Mouse (Mus musculus) inflammation-experienced regulatory T-cells, adult 6 months (primary cell): ENCODE data around the gene Zmiz1. TPM values are rescaled to one million over a fixed set of nuclear protein-coding genes. Genes with fewer than 3 reads are reported as not detected.

Source experiments
- ATAC-seq: one replicate; pipeline ENCODE4 v1.8.0; 2017
- polyA plus RNA-seq, 3 experiments: library from polyadenylated mRNA; unstranded; fragments of 100-300 nt; shearing (Covaris generic); gene quantifications; one replicate each; pipeline ENCODE4 v1.2.1; 2017

Gene Zmiz1
- polyA plus RNA-seq, 3 experiments from 2014 or later = 24.5 to 30.1 (median 26.1) TPM

DNA sequence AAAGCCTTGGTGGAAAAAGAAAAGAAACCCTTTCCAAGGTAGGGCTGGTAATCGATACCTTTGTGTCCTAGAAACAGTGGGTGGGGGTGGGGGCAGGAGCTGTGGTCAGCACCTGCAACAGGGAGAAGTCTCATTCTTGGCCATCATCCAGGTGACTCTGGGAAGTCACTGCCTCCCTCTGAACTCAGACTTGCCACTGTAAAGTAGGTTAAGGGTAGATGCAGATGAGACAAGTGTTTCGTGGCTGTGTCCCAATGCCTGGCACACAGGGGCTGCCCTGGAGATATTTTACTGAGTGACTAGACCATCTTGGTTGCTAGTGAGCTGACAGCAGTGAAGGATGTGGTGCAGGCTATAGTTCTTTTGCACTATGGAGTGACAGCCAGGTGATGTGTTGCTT lies 79.5 kb downstream of the Zmiz1 start:
- no peak for ATAC-seq

DNA sequence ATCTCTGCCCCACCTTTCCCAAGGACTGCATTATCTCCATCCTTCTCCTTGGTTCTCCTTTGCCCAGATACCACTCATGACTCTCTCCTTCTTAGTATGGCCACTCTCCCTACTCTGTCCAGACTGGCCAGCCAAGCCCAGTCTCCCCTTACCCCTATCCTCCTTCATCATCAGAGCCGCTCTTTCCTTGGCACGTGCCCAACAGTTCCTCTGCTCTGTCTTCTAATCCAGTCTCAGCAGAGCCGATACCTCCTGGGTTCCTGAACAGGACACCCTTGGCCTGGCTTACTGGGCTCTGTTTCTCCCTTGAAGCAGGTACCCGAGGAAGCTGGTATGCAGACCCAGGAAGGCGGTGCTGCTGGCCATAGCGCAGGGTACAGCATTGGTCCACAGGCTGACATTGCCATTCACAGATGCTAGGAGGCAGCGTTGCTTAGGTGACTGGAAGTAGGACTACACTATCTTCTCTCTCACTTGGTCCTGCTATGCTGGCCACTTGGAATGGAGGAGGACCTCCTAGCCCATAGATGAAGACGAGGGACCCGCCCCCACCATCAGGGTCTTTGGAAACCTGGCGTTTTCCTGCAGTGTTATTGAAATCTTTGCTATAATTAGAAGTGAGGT lies 80.6 kb downstream of the Zmiz1 start:
- no peak for ATAC-seq

DNA sequence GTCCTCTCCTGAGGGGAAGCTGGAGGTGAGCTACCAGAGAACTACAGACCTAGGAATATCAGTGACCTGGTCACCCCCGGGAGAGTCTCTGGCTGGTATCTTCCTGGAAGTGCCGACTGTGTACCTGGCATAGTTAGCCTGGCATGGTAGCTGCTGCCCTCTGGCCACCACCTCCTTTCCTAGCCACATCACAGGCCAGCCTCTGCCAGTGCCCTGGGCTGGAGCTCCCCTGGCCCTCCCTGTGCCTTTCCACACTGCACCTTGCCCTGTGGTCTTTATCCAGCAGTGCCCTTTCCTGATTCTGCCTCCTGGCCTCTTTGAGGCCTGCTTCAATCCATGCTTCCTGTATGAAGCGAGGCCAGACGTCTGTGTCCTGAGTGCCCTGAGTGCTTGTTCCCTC lies 81.2 kb downstream of the Zmiz1 start:
- ATAC-seq = no peak

DNA sequence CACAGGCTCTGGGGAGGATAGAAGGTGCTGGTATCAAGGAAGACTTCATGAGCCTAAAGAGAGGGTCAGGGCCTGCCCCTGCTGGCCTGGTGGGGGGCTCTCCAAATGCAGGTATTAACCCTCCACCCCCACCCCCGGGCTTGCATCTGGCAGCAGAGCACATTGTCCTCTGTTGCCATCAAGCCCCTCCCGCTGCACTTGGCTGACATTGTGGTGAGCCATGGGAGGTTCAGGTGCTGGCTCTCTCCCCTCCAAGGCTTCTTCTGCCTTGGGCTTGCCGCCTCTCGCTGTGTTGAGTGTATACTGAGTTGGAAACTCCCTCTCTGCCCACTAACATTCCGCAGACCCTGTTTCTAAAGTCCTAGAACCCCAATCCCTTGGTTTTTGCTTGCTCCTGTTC lies 82.2 kb downstream of the Zmiz1 start:
- no peak for ATAC-seq

DNA sequence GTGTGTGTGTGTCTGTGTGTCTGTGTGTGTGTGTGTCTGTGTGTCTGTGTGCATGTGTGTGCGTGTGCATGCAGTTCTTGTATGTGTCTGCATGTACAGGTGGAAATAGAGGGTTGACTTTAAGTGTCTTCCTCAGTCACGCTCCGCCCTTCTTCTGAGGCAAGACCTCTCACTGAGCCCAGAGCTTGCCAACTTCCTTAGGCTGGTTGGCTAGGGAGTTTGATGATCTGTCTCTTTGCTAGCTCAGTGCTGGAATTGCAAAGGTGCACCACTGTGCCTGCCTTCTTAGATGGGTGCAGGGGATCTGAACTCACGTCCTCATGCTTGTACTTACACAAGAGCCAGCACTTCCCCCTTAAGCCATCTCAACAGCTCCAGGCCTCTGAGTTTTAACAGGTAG lies 84.1 kb downstream of the Zmiz1 start:
- no peak for ATAC-seq

DNA sequence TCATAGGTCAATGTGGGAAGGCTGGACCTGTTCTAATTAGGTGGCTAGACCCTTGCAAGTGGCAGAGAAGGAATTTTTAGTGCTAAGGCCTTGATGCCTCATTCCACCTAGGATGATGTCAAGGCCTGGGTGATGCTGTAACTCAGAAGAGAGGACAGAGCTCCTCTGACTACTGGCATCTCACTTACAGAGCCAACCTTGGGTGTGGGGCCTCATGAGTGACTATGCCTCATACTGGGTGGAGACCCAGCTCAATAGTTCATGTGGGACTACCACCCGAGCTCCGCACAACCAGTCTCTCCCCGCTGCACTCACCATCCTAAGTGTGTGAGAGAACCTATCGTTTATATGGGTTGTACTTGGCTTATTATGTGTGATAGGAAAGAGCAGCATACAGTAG lies 84.9 kb downstream of the Zmiz1 start:
- ATAC-seq = no peak

DNA sequence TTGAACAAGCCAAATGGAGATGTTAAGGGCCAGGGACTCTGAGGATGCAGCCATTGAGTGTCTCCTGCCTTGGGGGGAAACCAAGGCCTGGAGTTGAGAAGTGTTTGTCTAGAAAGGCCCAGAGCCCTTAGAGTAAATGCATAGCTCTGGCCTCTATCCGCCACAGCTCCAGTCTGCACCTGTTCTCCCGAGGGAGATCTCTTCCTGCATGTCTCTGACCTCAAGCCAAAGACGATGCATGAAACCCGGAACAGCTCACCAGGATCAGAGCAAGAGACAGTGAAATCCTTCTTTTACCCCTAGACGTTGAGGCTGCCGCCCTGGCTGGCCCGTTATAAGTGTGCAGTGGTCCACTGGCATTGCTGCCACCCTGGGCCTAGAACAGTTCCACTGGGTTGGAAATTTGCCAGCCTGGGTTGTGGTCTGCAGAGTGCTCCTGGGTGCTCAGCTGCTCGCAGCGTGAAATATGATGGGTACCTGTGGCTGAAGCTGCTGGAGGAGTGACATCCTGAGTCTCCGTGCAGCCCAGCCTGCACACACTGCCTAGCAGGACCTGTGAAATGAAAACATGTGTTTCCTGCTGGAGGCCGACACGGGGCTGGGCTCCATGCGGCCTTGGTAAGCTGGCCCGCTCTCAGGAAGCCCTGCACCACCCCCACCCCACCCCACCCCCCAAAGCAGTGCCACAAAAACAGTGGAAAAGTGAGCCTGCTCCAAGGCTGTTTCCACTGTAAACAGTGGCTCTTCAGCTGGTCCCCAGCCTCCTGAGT lies 88.1 kb downstream of the Zmiz1 start:
- no peak for ATAC-seq

DNA sequence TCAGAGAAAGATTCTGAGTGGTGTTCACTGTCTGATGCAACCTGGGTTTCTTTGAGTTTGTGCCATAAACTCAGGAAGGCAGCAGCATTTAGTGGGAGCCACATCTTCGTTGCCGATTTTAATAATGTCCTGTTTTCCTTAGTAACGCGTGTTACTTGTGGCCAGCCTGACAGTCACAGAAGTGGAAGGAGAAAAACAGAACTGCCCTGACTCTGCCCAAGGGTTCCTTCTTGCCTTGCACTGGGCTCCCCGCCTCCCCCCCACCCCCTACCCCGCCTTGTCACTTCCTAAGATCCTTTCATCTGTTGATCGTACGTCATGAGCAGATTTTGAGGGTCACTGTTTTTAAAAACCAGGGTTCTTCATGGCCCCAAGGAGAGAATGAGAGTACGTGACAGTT lies 88.9 kb downstream of the Zmiz1 start:
- ATAC-seq = no peak

DNA sequence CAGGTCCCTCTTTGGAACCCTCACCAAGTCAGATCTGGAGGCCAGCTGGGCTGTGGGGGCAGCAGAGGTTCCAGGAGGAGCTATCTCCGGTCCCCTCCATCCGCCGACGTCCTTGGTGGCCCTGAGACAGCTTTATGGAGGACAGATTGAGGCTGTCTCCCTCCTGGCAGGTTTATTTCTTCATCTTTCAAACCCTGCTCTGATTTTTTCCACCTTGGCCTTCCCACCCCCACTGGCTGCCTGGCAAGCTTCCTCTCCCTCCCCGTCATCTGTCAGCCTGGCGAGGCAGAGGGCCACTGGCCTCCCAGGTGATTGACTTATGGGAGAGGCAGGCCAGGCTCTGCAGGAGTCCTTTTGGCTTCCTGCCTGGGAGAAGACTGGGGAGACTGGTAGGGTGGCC lies 89.7 kb downstream of the Zmiz1 start:
- ATAC-seq = no peak

DNA sequence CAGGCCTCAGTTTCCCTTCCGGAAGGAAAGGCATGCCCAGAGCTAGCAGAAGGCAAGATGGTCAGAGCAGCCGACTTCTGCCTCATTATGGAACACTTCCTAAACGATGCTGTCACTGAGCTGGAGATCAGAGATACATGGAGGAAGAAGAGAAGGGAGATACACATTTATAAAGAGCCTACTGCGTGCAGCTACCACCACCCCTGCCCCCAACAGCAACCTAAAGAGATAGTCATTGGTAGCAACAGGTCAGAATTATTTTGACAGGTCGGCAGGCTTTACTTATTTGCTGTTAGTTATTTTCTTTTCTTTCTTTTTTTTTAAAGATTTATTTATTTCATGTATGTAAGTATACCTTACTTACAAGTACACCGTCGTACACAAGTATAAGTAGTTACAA lies 90.1 kb downstream of the Zmiz1 start:
- ATAC-seq = no peak

DNA sequence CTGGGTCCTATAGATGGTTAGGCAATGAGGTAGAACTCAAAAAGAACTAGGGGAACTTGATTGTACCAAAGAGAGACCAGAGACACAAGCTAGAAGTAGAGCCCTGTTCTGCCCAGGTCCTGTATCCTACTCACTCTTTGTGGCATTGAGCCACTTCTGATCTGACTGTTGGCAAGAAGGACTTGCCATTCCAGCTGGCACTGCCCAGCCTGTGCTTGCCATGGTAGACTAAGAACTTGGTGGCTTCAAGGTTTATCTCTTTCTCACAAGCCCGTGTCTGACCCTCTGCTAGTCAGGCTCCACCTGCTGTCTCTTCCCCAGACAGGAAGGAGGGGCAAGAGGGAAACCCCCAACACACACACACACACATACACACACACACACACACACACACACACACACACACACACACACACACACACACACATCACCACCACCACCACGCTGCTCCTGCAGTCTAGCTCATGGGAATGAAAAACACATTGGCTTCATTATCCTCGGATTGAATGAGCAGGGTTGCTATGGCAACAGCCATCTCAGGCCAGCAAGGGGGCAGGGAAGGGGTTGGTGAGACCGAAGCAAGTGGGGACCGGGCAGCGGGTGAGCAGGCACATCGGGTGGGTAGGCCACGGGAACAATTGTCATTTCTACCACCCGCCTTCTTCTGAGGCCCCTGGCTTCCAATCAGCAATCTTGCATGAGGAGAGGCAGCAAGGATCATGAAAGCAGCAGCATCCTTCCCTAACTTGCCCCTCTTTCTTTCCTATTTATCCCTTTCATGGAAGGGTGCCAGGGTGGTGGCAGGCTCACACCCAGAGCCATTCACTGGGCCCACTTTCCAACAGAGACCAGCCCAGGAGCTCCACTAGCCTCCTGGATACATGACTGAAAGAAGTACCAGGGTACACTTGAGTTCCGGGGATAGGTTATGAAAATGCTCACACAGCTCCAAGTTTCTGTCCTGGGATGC lies 91.2 kb downstream of the Zmiz1 start:
- ATAC-seq = no peak

DNA sequence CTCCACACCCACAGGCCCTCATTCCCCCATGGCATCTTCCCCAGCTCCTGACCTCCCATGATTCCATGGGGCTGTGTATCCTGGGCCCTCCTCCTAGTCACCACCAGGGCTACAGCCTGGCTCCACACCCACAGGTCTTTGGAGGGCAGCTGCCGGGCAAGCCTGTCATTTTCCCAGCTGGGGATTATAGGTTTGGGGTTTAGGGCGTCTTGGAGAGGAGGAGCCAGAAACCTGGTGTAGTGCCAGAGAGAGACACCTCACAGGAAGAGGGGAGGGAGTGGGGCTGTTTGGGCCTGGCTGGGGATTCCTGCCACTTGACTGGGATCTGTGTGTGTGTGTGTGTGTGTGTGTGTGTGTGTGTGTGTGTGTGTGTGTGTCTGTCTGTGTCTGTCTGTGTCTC lies 92.7 kb downstream of the Zmiz1 start:
- peak; percentile 41 for ATAC-seq

DNA sequence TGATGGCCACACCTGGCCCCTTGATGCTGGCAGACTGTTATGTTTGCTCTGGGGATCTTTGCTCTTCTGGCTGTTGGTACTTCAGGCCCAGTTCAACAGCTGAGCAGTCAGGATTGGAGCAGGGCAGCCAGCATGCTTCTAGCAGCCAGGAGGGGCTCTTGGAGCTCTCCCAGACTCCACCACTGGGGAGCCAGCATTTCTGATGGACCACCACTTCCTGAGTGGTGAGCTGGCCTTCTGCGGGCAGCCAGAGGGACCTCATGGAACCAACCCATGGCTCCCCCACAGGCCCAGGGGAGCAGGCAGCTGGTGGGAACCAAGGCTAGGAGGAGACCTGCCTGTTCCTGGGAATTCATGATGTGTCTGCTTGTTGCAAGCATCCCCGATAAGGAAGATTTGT lies 94.4 kb downstream of the Zmiz1 start:
- no peak for ATAC-seq

DNA sequence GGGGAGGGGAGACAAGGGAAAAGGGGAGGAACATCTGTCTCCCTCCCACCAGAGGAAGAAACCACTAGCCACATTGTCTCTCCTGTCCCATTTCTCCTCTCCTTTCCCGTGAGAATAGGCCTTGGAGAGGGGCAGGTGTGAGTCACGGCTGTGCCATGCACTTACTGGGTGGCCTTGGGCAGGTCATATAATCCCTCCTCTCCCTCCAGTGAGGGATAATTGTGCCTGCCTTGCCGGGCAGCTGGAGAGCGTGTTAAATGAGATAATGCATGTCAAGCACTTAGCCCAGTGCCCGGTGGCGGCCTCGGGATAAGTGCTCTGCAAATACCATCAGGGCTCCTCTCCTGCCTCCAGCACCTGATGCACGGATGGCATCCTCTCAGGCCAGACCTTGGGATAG lies 95.8 kb downstream of the Zmiz1 start:
- ATAC-seq = no peak

DNA sequence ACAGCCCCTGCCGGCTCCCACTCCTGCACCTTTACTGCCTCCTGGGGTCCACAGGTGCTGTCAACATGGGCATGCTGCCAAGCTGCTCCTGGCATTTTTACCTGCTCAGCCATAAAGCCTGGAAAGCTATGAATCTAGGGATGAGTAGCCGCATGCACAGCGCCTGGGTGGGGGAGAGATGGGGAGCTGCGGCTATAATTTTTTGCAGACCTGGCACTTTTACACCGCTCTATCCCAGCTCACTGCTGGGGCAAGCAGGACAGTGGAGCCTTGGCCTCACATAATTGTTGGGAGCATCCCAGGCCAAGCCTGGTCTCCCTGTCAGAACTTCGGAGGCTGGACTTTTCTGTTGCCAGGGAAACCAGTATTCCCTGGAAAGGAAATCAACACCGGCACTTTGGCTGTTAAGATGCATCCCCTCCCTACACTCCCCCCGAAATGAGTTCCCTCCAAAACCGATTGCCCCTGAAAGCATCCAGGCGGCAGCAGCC lies 96.4 kb downstream of the Zmiz1 start:
- no peak for ATAC-seq

DNA sequence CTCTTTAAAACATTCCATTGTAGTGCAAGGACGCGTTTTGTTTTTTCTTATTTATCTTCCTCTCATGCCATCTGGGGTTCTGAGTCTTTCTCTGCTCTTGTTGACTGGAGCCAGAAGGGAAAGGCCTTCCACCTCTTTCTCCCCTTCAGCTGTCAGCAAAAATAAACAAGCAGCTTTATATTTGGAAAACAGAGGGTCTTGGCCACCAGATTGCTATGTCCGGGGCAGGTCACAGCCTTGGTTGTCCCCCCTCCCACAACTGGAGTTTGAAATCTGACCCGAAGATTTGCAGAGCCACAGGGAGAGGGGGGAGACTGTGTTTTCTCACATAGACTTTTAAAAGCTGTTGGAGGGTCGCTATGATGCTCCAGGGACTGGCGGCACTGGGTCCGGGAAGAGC lies 96.9 kb downstream of the Zmiz1 start:
- ATAC-seq = no peak

DNA sequence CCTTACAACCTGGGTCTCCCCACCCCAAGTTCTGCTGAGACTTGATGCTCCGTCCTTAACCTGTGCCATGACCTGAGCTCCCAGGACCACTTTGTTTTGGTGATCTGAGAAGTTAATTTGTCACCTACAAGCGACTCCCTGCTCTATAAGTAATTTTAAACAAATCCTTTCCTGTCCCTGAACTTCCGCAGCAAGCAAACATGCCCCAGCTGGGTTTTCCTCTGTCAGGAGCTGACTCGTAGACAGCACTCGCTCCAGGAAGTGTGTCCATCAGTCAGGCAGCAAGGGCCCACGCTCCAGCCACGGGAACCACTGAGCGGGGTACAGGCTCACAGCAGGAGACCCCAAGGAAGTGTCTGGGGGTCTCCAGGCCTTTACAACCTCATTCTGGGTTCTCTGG lies 98.0 kb downstream of the Zmiz1 start:
- no peak for ATAC-seq

DNA sequence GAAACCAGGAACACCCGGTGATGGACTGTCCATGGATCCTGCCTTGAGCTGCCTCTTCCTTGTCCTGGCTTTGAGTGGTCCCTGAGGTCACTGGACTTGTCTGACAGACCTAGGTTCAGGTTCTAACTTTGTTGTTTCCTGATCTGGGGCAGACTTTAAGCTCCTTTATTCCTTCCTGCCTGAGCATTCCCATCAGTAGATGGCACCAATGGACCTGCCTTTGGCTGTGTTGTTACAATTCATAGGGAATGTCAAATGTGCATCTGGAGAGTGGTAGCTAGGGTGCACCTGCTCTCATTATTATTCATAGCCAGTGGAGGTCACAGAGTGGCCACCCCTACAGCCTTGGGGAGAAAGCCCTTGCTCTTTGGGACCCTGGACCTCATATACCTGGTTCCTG lies 99.5 kb downstream of the Zmiz1 start:
- no peak for ATAC-seq

DNA sequence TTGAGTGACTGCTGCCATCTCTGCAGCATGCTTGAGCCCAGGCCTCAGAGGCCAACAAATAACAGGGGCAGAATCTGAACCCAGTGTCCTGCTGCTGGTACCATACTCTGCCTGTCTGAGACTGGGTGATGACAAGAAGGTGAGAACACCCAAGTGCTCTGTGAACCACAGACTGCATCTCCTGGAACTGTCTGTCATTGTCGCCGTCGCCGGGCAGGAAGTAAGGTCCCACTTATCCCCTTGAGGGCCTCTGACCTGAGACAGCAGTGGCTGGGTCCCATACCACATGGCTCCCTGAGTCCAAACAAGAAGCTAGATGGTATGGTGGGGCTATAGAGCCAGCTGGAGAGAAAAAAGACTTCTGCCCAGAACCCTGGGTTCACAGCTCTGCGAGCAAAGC lies 100.9 kb downstream of the Zmiz1 start:
- ATAC-seq = peak; percentile 78

DNA sequence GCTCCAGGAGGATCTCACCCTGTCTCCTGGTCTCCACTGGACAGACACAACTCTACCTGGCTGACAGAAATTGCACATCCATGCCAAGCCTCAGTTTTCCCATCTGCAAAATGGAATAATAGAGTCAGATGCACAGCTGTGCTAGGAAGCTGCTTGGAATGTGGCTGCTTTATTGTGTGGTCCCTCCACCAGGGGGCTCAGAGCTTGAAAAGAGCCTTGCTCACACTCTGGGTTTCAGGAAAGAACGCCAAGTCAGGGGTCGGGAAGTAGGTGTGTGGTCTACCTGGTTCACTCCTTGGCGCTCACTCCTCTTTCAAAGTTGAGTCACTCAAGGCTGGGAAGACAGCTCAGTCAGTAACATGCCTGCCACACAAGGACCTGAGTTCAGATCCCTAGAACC lies 101.9 kb downstream of the Zmiz1 start:
- ATAC-seq = no peak

DNA sequence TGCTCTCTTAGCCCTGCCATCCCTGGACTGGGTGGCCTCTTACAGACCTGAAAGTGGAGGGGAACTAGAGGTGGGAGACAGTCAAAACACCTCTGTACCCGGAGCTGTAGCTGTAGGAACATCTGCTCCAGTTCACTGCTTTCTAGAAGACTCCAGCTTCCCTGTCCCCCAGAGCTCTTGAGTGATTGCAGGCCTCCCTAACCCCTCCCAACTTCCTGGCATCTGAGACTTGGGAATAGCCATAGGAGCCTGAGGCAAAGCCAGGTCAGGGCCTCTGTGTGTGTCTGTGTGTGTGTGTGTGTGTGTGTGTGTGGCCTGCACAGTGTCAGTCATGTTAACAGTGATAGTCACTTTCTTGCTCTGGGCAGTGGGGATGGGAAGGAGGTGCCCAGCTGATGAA lies 102.7 kb downstream of the Zmiz1 start:
- ATAC-seq = no peak

DNA sequence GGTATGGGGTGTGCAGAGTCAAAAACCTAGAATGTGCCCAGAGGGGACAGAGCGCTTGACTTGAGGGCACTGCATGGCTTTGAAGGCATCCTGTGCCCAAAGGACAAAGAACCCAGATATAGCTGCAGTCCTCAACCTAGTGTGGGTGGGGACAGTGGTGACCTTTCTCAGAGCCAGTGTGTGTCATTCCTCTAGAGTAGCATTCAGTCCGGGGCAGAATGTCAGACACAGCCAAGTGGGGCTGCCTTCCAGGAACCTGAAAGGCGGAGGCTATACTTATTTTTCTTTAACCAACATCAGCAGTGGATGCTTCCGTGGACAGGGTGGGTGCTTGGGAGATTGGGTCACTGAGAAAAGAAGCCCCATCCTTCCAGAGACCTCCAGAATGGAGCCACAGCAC lies 103.5 kb downstream of the Zmiz1 start:
- no peak for ATAC-seq

DNA sequence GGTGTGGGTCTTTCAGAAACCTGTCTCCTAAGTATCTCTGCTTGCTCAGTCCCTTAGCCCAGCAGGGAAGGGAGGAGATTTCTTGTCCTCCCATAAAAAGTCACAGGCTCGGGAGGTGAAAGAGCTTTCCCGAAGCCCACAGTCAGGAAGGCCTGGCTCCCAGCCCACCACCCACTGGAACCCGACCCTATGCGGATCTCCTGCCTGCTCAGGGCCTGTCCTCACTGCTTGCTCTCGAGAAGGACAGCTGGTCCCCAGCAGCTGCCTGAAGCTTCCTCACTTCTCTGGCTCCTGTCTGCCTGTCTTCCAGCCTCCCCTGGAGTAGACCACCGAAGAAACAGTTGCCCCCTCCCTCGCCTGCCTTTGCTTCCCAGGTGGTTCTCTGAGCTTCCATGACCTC lies 103.9 kb downstream of the Zmiz1 start:
- no peak for ATAC-seq
